Mouse (Mus musculus) kidney, embryonic 15.5 days (tissue): ENCODE data around the gene Tpbgl. TPM values are rescaled to one million over a fixed set of nuclear protein-coding genes. Genes with fewer than 3 reads are reported as not detected.
A peak's percentile ranks its signal among the peaks of the same experiment; 100 is the strongest.

Source experiments
- ATAC-seq: fragments of 200-750 bp; cut with Nextera tagmentation; replicated peaks from 2 replicates; pipeline ENCODE4 v1.8.0; 2017; ENCODE audit warnings: moderate TSS enrichment; ENCODE audit not compliant: low FRiP score
- H3K27ac ChIP-seq: fragments of 300-500 bp; sonication (generic); 2 replicates; pipeline ENCODE4 v1.5.1; 2015; ENCODE audit warnings: mild to moderate bottlenecking, inconsistent platforms
- H3K27me3 ChIP-seq: fragments of 300-500 bp; sonication (generic); 2 replicates; pipeline ENCODE4 v1.6.1; 2015; ENCODE audit warnings: inconsistent platforms
- H3K36me3 ChIP-seq: fragments of 300-500 bp; sonication (generic); 2 replicates; pipeline ENCODE4 v1.6.1; 2015; ENCODE audit warnings: inconsistent platforms
- H3K4me1 ChIP-seq: fragments of 300-500 bp; sonication (generic); 2 replicates; pipeline ENCODE4 v1.6.1; 2015; ENCODE audit warnings: inconsistent platforms
- H3K4me2 ChIP-seq: fragments of 300-500 bp; sonication (generic); 2 replicates; pipeline ENCODE4 v1.6.1; 2015; ENCODE audit warnings: moderate library complexity, mild to moderate bottlenecking, inconsistent platforms
- H3K4me3 ChIP-seq: fragments of 300-500 bp; sonication (generic); replicated peaks from 2 replicates; pipeline ENCODE4 v1.5.1; 2015; ENCODE audit warnings: mild to moderate bottlenecking, inconsistent platforms
- H3K9ac ChIP-seq: fragments of 300-500 bp; sonication (generic); 2 replicates; pipeline ENCODE4 v1.6.1; 2015; ENCODE audit warnings: mild to moderate bottlenecking, inconsistent platforms
- H3K9me3 ChIP-seq: fragments of 300-500 bp; sonication (generic); replicated peaks from 2 replicates; pipeline ENCODE4 v1.6.1; 2016; ENCODE audit warnings: inconsistent platforms
- WGBS: fragments of 180-500 bp; shearing (Covaris S2); methylation state at CpG from one replicate; pipeline ENCODE4 v1.1.7; 2015; ENCODE audit warnings: mixed read lengths; 5-methylcytosine and 5-hydroxymethylcytosine counted together
- polyA plus RNA-seq: library from polyadenylated mRNA; unstranded; fragments of >200 nt; fragmentation: Nextera tagmentation; extraction: Ambion mirVana; gene quantifications from 2 replicates; pipeline ENCODE4 v1.2.1, GENCODE M21; 2015

Tpbgl gene
- polyA plus RNA-seq, 1 experiment from 2014 or later, result 1.1 TPM

- H3K4me2 ChIP-seq, result no peak overlapping the region
- no peaks in the 10 kb centered on the region for H3K9me3 ChIP-seq
- no peak overlapping the region for H3K27ac ChIP-seq
- 87% methylated on average over 9 of the region's 9 CpGs for WGBS
- H3K27me3 ChIP-seq, result no peaks in the 10 kb centered on the region
- no peak overlapping the region for H3K4me3 ChIP-seq
- no peak overlapping the region for H3K9ac ChIP-seq
- no peak for ATAC-seq
- H3K36me3 ChIP-seq, result no peaks in the 10 kb centered on the region
- H3K4me1 ChIP-seq, result peaks cover 24% of the 10 kb centered on the region
Measured at GRCm38 (mm10) chr7:99663507-99664220, 36.8 kb upstream of the Tpbgl start.

- Histone ChIP-seq H3K4me3 (no peak overlapping the region), H3K4me2 (no peak overlapping the region), H3K27me3 (no peaks in the 10 kb centered on the region), H3K27ac (no peak overlapping the region), H3K9ac (no peak overlapping the region), H3K9me3 (no peaks in the 10 kb centered on the region), H3K36me3 (no peaks in the 10 kb centered on the region), H3K4me1 (peaks cover 19% of the 10 kb centered on the region)
- ATAC-seq, result no peak
- 75% methylated on average over 2 of the region's 2 CpGs for WGBS
Measured at GRCm38 (mm10) chr7:99662311-99662710, 35.4 kb upstream of the Tpbgl start.

GRCm38 (mm10) chr7:99661571-99662230 is 34.8 kb upstream of the Tpbgl start:
- 77% methylated on average over 14 of the region's 14 CpGs for WGBS
- no peak for ATAC-seq
- Histone ChIP-seq H3K9me3 (no peaks in the 10 kb centered on the region), H3K4me1 (peaks cover 13% of the 10 kb centered on the region), H3K36me3 (no peaks in the 10 kb centered on the region), H3K27ac (no peak overlapping the region), H3K4me2 (no peak overlapping the region), H3K4me3 (no peak overlapping the region), H3K27me3 (no peaks in the 10 kb centered on the region), H3K9ac (no peak overlapping the region)

GRCm38 (mm10) chr7:99661071-99661470 is 34.2 kb upstream of the Tpbgl start:
- Histone ChIP-seq H3K4me3 (no peak overlapping the region), H3K4me2 (no peak overlapping the region), H3K4me1 (peaks cover 12% of the 10 kb centered on the region), H3K36me3 (no peaks in the 10 kb centered on the region), H3K9me3 (no peaks in the 10 kb centered on the region), H3K9ac (no peak overlapping the region), H3K27ac (no peak overlapping the region), H3K27me3 (no peaks in the 10 kb centered on the region)
- no peak for ATAC-seq
- 76% methylated on average over 9 of the region's 9 CpGs for WGBS

- WGBS, result 48% methylated on average over 12 of the region's 12 CpGs
- H3K27me3 ChIP-seq, result no peaks in the 10 kb centered on the region
- no peaks in the 10 kb centered on the region for H3K36me3 ChIP-seq
- H3K4me2 ChIP-seq, result no peak overlapping the region
- H3K9ac ChIP-seq, result no peak overlapping the region
- peak; percentile 78; the same call in 1 of the 2 replicates for ATAC-seq
- no peaks in the 10 kb centered on the region for H3K9me3 ChIP-seq
- H3K4me1 ChIP-seq, result peaks cover 3% of the 10 kb centered on the region
- no peak overlapping the region for H3K4me3 ChIP-seq
- no peak overlapping the region for H3K27ac ChIP-seq
Measured at GRCm38 (mm10) chr7:99659379-99660029, 32.6 kb upstream of the Tpbgl start.

GRCm38 (mm10) chr7:99654244-99654643 is 27.3 kb upstream of the Tpbgl start:
- H3K36me3 ChIP-seq, result no peaks in the 10 kb centered on the region
- H3K27ac ChIP-seq, result no peak overlapping the region
- H3K27me3 ChIP-seq, result no peaks in the 10 kb centered on the region
- no peak for ATAC-seq
- WGBS, result 77% methylated on average over 11 of the region's 11 CpGs
- no peak overlapping the region for H3K4me3 ChIP-seq
- no peak overlapping the region for H3K9ac ChIP-seq
- no peaks in the 10 kb centered on the region for H3K9me3 ChIP-seq
- H3K4me2 ChIP-seq, result no peak overlapping the region
- no peaks in the 10 kb centered on the region for H3K4me1 ChIP-seq

- Histone ChIP-seq H3K27me3 (no peaks in the 10 kb centered on the region), H3K27ac (no peak overlapping the region), H3K9me3 (no peaks in the 10 kb centered on the region), H3K4me1 (no peaks in the 10 kb centered on the region), H3K4me3 (no peak overlapping the region), H3K4me2 (no peak overlapping the region), H3K9ac (no peak overlapping the region), H3K36me3 (no peaks in the 10 kb centered on the region)
- ATAC-seq, result no peak
- 64% methylated on average over 4 of the region's 4 CpGs for WGBS
Measured at GRCm38 (mm10) chr7:99649585-99649984, 22.7 kb upstream of the Tpbgl start.

- Histone ChIP-seq H3K9me3 (no peaks in the 10 kb centered on the region), H3K4me1 (no peaks in the 10 kb centered on the region), H3K4me2 (no peak overlapping the region), H3K27ac (no peak overlapping the region), H3K9ac (no peak overlapping the region), H3K27me3 (no peaks in the 10 kb centered on the region), H3K36me3 (no peaks in the 10 kb centered on the region), H3K4me3 (no peak overlapping the region)
- no peak for ATAC-seq
- WGBS, result 3% methylated on average over 6 of the region's 6 CpGs
Measured at GRCm38 (mm10) chr7:99648623-99649022, 21.7 kb upstream of the Tpbgl start.

- Histone ChIP-seq H3K4me2 (no peak overlapping the region), H3K4me3 (no peak overlapping the region), H3K36me3 (no peaks in the 10 kb centered on the region), H3K4me1 (no peaks in the 10 kb centered on the region), H3K27ac (no peak overlapping the region), H3K9me3 (no peaks in the 10 kb centered on the region), H3K27me3 (no peaks in the 10 kb centered on the region), H3K9ac (no peak overlapping the region)
- ATAC-seq, result no peak
- WGBS, result 75% methylated on average over 7 of the region's 7 CpGs
Measured at GRCm38 (mm10) chr7:99644701-99645100, 17.8 kb upstream of the Tpbgl start.

GRCm38 (mm10) chr7:99642078-99642477 is 15.2 kb upstream of the Tpbgl start:
- no peaks in the 10 kb centered on the region for H3K9me3 ChIP-seq
- H3K4me3 ChIP-seq, result no peak overlapping the region
- no peaks in the 10 kb centered on the region for H3K4me1 ChIP-seq
- H3K36me3 ChIP-seq, result no peaks in the 10 kb centered on the region
- no peak overlapping the region for H3K27ac ChIP-seq
- ATAC-seq, result no peak
- H3K4me2 ChIP-seq, result no peak overlapping the region
- H3K27me3 ChIP-seq, result no peaks in the 10 kb centered on the region
- H3K9ac ChIP-seq, result no peak overlapping the region
- WGBS, result 65% methylated on average over 3 of the region's 3 CpGs

- ATAC-seq, result no peak
- H3K36me3 ChIP-seq, result no peaks in the 10 kb centered on the region
- no peaks in the 10 kb centered on the region for H3K9me3 ChIP-seq
- no peak overlapping the region for H3K9ac ChIP-seq
- no peak overlapping the region for H3K4me3 ChIP-seq
- WGBS, result 28% methylated on average over 4 of the region's 4 CpGs
- no peaks in the 10 kb centered on the region for H3K4me1 ChIP-seq
- H3K4me2 ChIP-seq, result no peak overlapping the region
- no peak overlapping the region for H3K27ac ChIP-seq
- no peaks in the 10 kb centered on the region for H3K27me3 ChIP-seq
Measured at GRCm38 (mm10) chr7:99641245-99641644, 14.3 kb upstream of the Tpbgl start.

- no peak overlapping the region for H3K27ac ChIP-seq
- H3K4me1 ChIP-seq, result no peaks in the 10 kb centered on the region
- H3K4me2 ChIP-seq, result no peak overlapping the region
- peaks cover 27% of the 10 kb centered on the region for H3K27me3 ChIP-seq
- 72% methylated on average over 8 of the region's 8 CpGs for WGBS
- no peak overlapping the region for H3K4me3 ChIP-seq
- ATAC-seq, result no peak
- H3K9ac ChIP-seq, result no peak overlapping the region
- H3K9me3 ChIP-seq, result no peaks in the 10 kb centered on the region
- H3K36me3 ChIP-seq, result no peaks in the 10 kb centered on the region
Measured at GRCm38 (mm10) chr7:99633966-99634665, 7.2 kb upstream of the Tpbgl start.
